Mouse (Mus musculus): ENCODE results near the gene Rapgef2. TPM values are rescaled to one million over a fixed set of nuclear protein-coding genes. Genes with fewer than 3 reads are reported as not detected.
"Not testable (repeated sequence)": the region's sequence is repeated elsewhere in the genome, so short reads cannot be mapped to it uniquely, and the experiment has no call there.

Gene Rapgef2
- polyA plus RNA-seq, 1 experiment: 24.0 TPM

DNA sequence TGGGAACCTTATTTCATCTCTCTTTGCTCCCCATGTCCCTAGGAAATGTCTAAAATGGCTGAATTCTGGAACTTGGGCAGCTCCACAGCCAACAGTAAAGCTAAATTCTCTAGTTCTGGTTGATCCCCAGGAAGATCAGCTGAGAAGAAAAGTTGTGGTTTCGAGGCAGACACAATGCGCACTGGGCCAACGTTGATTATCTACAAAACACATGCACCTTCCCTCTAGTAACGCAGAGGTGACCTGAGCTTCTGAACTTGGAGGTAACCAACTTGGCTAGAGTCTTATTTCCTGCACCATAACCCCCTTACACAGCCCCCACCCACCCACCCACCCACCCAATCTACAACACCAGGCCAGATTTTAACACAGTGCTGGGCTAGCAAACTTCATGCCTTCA lies 55.6 kb downstream of the Rapgef2 start:
- TF ChIP-seq POLR2A (IDR thresholded peaks at IDR 0.05; ENCODE audit: borderline replicate concordance, extremely low read depth, insufficient read depth, insufficient read length, poor library complexity, severe bottlenecking) (no peak), CTCF (IDR thresholded peaks at IDR 0.05; ENCODE audit: borderline replicate concordance, extremely low read depth, insufficient read depth, insufficient read length) (no peak)
- DNase-seq (ENCODE audit: low read depth): no peak

DNA sequence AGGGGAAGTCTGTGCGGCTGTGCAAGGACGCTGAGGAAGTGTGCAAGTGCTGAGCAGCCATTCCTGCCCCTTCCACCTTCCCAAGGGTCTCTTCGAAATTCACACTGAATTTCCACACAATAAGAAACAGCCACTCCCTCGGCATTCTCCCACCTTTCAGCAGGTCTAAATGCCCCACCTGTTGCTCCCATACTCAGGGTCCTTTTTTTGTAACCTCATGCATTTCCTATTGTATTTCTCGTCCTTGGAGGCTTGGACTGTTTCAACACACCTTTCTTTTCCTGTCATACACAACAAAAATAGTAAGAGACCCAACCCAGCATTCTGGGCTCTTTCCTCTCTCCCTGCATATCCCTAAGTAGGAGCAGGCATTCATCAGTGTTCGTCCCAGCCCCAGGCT lies 56.8 kb downstream of the Rapgef2 start:
- TF ChIP-seq POLR2A (IDR thresholded peaks at IDR 0.05; ENCODE audit: borderline replicate concordance, extremely low read depth, insufficient read depth, insufficient read length, poor library complexity, severe bottlenecking) (no peak), CTCF (IDR thresholded peaks at IDR 0.05; ENCODE audit: borderline replicate concordance, extremely low read depth, insufficient read depth, insufficient read length) (no peak)
- DNase-seq (ENCODE audit: low read depth): no peak

DNA sequence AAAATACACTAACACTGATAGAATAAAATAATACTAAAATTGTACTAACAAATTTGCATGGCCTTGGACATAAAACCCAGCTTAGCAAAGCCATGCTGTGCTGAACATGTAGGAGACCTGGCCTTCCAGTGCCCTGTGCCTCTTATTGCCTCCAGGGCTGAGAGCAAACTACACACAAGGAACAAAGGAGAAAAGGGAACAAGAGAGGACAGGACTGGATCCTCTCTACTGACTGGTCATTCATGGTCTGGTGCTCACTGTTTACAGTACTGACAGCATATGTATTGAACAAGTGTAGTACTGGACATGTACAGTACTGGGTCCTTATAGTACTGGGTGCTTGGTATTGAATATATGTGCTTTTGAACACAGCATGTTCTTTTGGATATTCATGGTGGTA lies 58.0 kb downstream of the Rapgef2 start:
- no peak for DNase-seq (ENCODE audit: low read depth)
- no peak for TF ChIP-seq CTCF (IDR thresholded peaks at IDR 0.05; ENCODE audit: borderline replicate concordance, extremely low read depth, insufficient read depth, insufficient read length)
- TF ChIP-seq POLR2A (IDR thresholded peaks at IDR 0.05; ENCODE audit: borderline replicate concordance, extremely low read depth, insufficient read depth, insufficient read length, poor library complexity, severe bottlenecking): no peak

DNA sequence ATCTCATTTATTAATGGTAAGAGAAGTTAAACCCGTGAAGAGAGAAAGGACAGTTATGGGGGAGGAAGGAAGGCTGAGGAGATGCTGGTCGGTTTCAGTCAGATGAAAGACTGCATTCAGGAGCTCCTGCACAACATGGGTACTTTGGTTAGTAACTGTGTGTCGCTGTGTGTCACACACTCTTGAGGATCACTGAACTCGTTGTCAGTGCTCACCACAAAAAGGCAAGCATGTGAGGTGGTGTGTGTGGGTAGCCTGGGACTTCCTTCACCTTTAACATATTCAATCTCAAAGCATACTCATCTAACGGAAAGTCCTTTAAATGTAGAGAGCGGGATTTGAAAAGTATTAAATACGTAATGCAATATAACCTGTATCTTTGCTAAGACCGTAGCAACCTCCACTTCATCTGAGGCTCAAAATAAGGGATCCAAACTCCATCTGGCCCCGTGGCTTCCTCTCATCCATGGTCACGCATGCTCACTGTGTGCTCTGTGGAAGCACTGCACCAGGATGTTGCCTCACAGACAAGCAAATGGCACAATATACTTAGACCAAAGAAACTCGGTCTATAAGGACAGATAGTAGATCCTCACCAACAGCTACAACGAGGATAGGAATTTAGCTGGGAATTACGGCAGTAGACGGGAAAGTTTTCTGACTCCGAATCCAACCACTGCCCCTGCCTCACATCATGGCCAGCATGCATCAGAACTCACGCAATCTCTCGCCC lies 58.8 kb downstream of the Rapgef2 start:
- no peak for TF ChIP-seq CTCF (IDR thresholded peaks at IDR 0.05; ENCODE audit: borderline replicate concordance, extremely low read depth, insufficient read depth, insufficient read length)
- no peak for TF ChIP-seq POLR2A (IDR thresholded peaks at IDR 0.05; ENCODE audit: borderline replicate concordance, extremely low read depth, insufficient read depth, insufficient read length, poor library complexity, severe bottlenecking)

DNA sequence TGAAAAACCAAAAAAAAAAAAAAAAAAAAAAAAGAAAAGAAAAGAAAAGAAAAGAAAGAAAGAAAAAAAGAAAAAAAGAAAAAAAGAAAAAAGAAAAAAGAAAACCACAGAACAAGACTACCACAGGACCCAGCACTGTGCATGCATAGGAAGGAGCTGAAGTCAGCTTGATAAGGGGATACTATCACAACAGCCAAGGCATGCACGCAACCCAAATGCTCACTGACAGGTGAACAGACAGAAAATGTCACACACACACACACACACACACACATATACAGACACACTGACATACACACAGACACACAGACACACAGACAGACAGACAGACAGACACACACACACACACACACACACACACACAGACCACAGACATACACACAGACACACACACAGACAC lies 59.5 kb downstream of the Rapgef2 start:
- DNase-seq (ENCODE audit: low read depth): not testable (repeated sequence)

More for the DNA sequence above, 58.8 kb downstream of the Rapgef2 start:
- DNase-seq (ENCODE audit: low read depth): no peak

DNA sequence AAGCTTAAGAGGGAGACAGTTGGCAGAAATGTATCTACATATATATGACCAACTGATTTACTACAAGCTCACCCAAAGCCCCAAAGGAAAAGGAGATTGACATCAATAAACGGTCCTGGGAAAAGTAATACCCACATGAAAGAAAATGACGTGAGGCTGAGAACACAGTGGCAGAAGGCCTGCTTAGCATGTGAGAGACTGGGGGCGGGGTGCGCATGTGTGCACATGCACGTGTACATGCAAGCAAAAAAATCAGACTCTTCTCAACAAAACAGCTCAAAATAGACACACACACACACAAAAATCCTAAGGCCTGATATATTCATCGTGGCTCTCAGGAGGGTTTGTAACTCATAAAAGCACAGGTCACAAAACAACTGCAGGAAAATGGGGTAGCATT lies 60.4 kb downstream of the Rapgef2 start:
- DNase-seq (ENCODE audit: low read depth): peak; percentile 64
- TF ChIP-seq POLR2A (IDR thresholded peaks at IDR 0.05; ENCODE audit: borderline replicate concordance, extremely low read depth, insufficient read depth, insufficient read length, poor library complexity, severe bottlenecking): no peak
- TF ChIP-seq CTCF (IDR thresholded peaks at IDR 0.05; ENCODE audit: borderline replicate concordance, extremely low read depth, insufficient read depth, insufficient read length): no peak

DNA sequence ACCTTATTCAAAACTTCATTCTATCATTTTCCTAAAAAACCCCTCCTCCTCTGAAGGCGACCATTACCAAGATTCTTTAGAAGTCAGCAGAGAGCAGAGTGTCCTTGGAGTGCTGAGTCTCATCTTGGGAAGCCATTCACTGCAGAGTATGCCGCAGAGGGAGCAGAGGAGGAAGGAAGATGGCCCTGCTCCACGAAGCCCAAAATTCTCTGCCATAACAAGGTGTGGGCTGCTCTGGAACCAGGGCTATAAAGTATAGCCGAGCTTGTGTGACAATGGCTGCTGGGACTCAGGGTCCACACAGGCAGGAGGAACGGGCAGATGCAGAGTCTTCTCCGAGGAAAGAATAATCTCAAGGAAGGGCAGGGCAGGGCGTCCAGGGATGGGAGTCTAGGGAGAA lies 62.0 kb downstream of the Rapgef2 start:
- DNase-seq (ENCODE audit: low read depth): no peak
- TF ChIP-seq POLR2A (IDR thresholded peaks at IDR 0.05; ENCODE audit: borderline replicate concordance, extremely low read depth, insufficient read depth, insufficient read length, poor library complexity, severe bottlenecking): no peak
- TF ChIP-seq CTCF (IDR thresholded peaks at IDR 0.05; ENCODE audit: borderline replicate concordance, extremely low read depth, insufficient read depth, insufficient read length): no peak

DNA sequence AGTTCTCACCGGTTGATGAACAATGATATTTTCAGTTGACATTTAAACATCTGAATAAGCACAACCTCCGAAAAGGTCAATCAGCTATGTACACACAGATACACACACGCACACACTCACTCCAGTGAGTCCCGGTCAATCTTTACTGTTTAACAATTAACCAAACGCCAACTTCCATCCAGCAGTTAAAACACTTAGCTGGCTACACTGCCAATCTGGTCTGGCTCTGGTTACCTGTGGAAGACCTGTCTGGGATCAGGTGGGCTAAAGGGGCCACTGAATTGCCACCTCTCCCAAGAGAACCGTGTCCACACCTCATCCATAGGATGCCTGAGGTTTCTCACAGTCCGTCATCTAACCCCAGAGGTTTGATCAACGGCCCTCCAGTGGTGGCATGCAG lies 63.0 kb downstream of the Rapgef2 start:
- TF ChIP-seq POLR2A (IDR thresholded peaks at IDR 0.05; ENCODE audit: borderline replicate concordance, extremely low read depth, insufficient read depth, insufficient read length, poor library complexity, severe bottlenecking): no peak
- TF ChIP-seq CTCF (IDR thresholded peaks at IDR 0.05; ENCODE audit: borderline replicate concordance, extremely low read depth, insufficient read depth, insufficient read length): no peak
- no peak for DNase-seq (ENCODE audit: low read depth)

DNA sequence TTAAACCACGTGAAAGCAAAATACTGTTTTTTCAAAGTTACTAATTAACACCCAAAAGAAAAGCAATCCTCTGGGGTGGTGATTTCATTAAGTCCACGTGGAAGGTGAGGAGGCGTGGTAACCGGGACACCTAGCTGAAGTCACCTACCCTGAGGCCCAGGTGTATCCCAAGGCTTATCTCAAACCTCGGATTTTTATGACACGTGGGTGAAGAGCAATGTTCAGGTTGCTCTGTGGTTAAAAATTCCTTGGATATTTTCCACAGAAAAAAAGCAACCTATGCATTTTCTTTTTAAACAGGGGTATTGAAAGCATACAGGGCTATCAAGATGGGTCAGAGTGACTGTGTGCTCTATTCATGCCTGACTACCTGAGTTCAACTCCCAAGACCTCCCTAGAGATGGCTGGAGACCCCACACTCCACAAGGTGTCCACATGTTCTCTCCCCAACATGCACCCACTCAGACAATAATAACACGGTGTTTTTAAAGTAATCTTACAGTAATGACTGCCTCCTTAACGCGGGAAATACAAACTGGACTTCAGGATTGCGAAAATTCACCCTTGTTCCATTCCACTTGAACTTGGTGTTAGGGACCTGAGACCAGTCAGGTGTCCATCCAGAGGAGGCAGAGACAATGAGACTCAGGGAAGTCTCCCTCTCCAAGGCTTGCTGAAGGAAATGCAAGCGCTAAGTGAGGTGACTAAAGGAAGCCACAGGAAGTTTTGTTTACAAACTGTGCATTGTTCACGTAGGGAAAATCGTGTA lies 63.9 kb downstream of the Rapgef2 start:
- TF ChIP-seq CTCF (IDR thresholded peaks at IDR 0.05; ENCODE audit: borderline replicate concordance, extremely low read depth, insufficient read depth, insufficient read length) (no peak), POLR2A (IDR thresholded peaks at IDR 0.05; ENCODE audit: borderline replicate concordance, extremely low read depth, insufficient read depth, insufficient read length, poor library complexity, severe bottlenecking) (no peak)
- DNase-seq (ENCODE audit: low read depth): no peak

DNA sequence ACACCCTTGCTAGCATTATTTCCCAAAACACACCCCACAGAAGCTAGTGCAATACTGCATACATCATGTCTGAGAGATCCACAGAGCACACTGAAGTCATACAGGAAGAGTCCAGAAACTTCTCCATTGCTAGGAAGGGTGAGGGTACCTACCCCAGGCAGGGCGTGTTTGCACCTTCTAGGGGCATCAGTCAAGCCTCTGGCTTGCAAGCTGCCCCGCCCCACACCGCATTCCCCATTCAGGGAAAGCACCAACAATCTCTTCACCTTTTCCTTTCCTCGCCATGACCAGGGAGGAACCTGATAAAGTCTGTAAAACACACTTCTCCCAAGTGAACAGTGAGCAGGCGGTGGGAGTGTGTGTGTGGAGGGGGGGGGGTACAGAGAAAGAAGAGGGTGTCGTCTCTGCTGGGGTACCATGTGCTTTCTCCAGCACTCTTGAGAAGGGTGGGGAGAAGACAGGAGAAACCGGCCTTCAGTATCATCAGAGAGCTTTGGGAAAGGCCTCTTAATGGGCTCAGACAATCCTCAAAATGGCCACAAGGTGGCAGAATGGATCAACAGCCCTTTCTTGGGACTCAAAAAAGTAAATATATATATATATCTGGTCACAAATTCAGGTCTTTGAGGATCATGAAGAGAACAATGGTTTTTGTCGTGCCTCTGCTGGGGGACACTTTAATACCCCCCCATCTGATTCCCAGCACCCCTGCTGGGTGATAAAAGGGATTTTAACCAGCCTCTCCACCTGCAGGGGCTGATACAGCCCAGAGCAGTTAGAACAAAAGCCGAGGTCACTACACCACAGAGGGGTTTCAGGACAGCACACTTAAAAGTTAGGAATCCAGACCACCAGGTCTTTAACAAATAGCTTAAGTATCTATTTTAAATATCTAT lies 64.8 kb downstream of the Rapgef2 start:
- TF ChIP-seq POLR2A (IDR thresholded peaks at IDR 0.05; ENCODE audit: borderline replicate concordance, extremely low read depth, insufficient read depth, insufficient read length, poor library complexity, severe bottlenecking): no peak
- TF ChIP-seq CTCF (IDR thresholded peaks at IDR 0.05; ENCODE audit: borderline replicate concordance, extremely low read depth, insufficient read depth, insufficient read length): peak; percentile 59; the same call in 1 of the 2 replicates
- peak; percentile 83 for DNase-seq (ENCODE audit: low read depth)

All from brain, embryonic 14.5 days (tissue).